Mouse (Mus musculus) bone marrow, adult 2 months (tissue): Measurements from ENCODE around the gene P2rx5. TPM values are rescaled to one million over a fixed set of nuclear protein-coding genes. Genes with fewer than 3 reads are reported as not detected.

Source experiments
- H3K27ac ChIP-seq: fragments of 200-500 bp; 2 replicates; pipeline ENCODE4 v1.5.1; 2012; ENCODE audit warnings: low read depth, mild to moderate bottlenecking, control low read depth, inconsistent platforms, low read length; ENCODE audit not compliant: control insufficient read depth, poor library complexity, insufficient read depth
- H3K4me1 ChIP-seq: fragments of 200-500 bp; 2 replicates; pipeline ENCODE4 v1.6.1; 2011; ENCODE audit warnings: low read length; ENCODE audit not compliant: control insufficient read depth, insufficient read depth
- H3K4me3 ChIP-seq: fragments of 200-500 bp; replicated peaks from 2 replicates; pipeline ENCODE3; 2011; ENCODE audit warnings: mild to moderate bottlenecking, low read depth, low read length, control low read depth; ENCODE audit not compliant: control insufficient read depth
- CTCF ChIP-seq: fragments of 200-500 bp; IDR thresholded peaks from 2 replicates; pipeline ENCODE4 v1.5.1; 2011; ENCODE audit warnings: low read length, control low read depth; ENCODE audit not compliant: control insufficient read depth, insufficient read depth
- POLR2A ChIP-seq: fragments of 200-500 bp; IDR thresholded peaks from 2 replicates; pipeline ENCODE4 v1.6.1; 2011; ENCODE audit warnings: low read depth, mild to moderate bottlenecking, control low read depth, low read length, borderline replicate concordance; ENCODE audit not compliant: control insufficient read depth
- WGBS: fragments of 180-500 bp; shearing (Covaris S2); methylation state at CpG from one replicate; pipeline ENCODE4 v1.1.7; 2018; 5-methylcytosine and 5-hydroxymethylcytosine counted together
- polyA plus RNA-seq: library from polyadenylated mRNA; stranded (reverse); fragments of >200 nt; gene quantifications from 2 replicates; pipeline ENCODE4 v1.2.4, GENCODE M21; 2011; ENCODE audit warnings: low replicate concordance; ENCODE audit not compliant: missing spikeins, insufficient read depth, insufficient read length

P2rx5 gene
- polyA plus RNA-seq, 1 experiment: 0.85 TPM

GRCm38 (mm10) chr11:73220651-73221050, 60.4 kb downstream of the P2rx5 start:
- no peaks in the 10 kb centered on the region; the same call in 1 of the 2 replicates for H3K4me1 ChIP-seq
- TF ChIP-seq POLR2A: no peak
- TF ChIP-seq CTCF: no peak
- H3K4me3 ChIP-seq: no peak overlapping the region
- WGBS: 86% methylated on average over 1 of the region's 1 CpGs
- no peak overlapping the region for H3K27ac ChIP-seq

Other genes starting within 250 kb of the P2rx5 start
- 153 and 281 TPM in 2 replicates for gene Atp2a3, start 199.3 kb upstream of the P2rx5 start, polyA plus RNA-seq
- gene P2rx1, start 161.3 kb upstream of the P2rx5 start, polyA plus RNA-seq: 19.8 and 31.7 TPM in 2 replicates
- 3.3 and 8.7 TPM in 2 replicates for gene Camkk1, start 141.4 kb upstream of the P2rx5 start, polyA plus RNA-seq
- 6.8 and 8.0 TPM in 2 replicates for gene Ncbp3, start 112.6 kb upstream of the P2rx5 start, polyA plus RNA-seq
- gene Itgae, start 69.8 kb upstream of the P2rx5 start, polyA plus RNA-seq: 1.2 TPM in 1 of 2 replicates, not detected in the other
- gene Haspin, start 22.1 kb upstream of the P2rx5 start, polyA plus RNA-seq: 8.7 and 15.2 TPM in 2 replicates
- gene Emc6, start 16.6 kb downstream of the P2rx5 start, polyA plus RNA-seq: 34.9 and 46.1 TPM in 2 replicates
- gene Tax1bp3, start 16.7 kb downstream of the P2rx5 start, polyA plus RNA-seq: 5.4 and 9.9 TPM in 2 replicates
- gene Ctns, start 38.6 kb downstream of the P2rx5 start, polyA plus RNA-seq: 9.3 and 10.2 TPM in 2 replicates
- gene Shpk, start 39.0 kb downstream of the P2rx5 start, polyA plus RNA-seq: 0.81 and 1.4 TPM in 2 replicates
- not detected in 2 replicates for gene Trpv1, start 73.9 kb downstream of the P2rx5 start, polyA plus RNA-seq
- not detected in 2 replicates for gene Trpv3, start 107.0 kb downstream of the P2rx5 start, polyA plus RNA-seq
- gene Aspa, start 169.2 kb downstream of the P2rx5 start, polyA plus RNA-seq: 1.7 and 2.0 TPM in 2 replicates
- gene Gm49340, start 169.3 kb downstream of the P2rx5 start, polyA plus RNA-seq: not detected in 2 replicates
- not detected in 2 replicates for gene Spata22, start 169.3 kb downstream of the P2rx5 start, polyA plus RNA-seq
- gene Olfr20, start 190.4 kb downstream of the P2rx5 start, polyA plus RNA-seq: not detected in 2 replicates
- gene Olfr376, start 210.8 kb downstream of the P2rx5 start, polyA plus RNA-seq: not detected in 2 replicates
- not detected in 2 replicates for gene Olfr1, start 239.2 kb downstream of the P2rx5 start, polyA plus RNA-seq